Mouse (Mus musculus) adrenal gland, adult 18-20 months (tissue): ENCODE measurements around the gene Nelfb. TPM values are rescaled to one million over a fixed set of nuclear protein-coding genes. Genes with fewer than 3 reads are reported as not detected.

Experiments
- total RNA-seq, 2 experiments: library from RNA; stranded (reverse); gene quantifications; 1 replicate in 1 of 2; 2 replicates in 1 of 2; pipeline ENCODE4 v1.2.3; 2021

Gene Nelfb
- total RNA-seq, 2 experiments from 2014 or later = 48.8 to 49.5 TPM

Other genes with a start within 250 kb of the Nelfb start
- gene Dph7, start 249.1 kb downstream of the Nelfb start, total RNA-seq = 10 to 100 TPM in 1 of 2 experiments, 1 to 10 TPM in 1; 6.6 to 10.8 TPM
- gene Mrpl41, start 236.4 kb downstream of the Nelfb start, total RNA-seq = 10 to 100 TPM; 85.2 to 88.0 TPM
- gene Pnpla7, start 235.5 kb downstream of the Nelfb start, total RNA-seq = 10 to 100 TPM; 36.3 to 47.2 TPM
- 10 to 100 TPM; 43.4 to 55.4 TPM for gene Nsmf, start 157.1 kb downstream of the Nelfb start, total RNA-seq
- not detected for gene Entpd8, start 131.2 kb downstream of the Nelfb start, total RNA-seq
- gene Noxa1, start 116.3 kb downstream of the Nelfb start, total RNA-seq = not detected
- 1 to 10 TPM; 2.3 to 3.5 TPM for gene Nrarp, start 30.7 kb downstream of the Nelfb start, total RNA-seq
- gene Tor4a, start 14.6 kb downstream of the Nelfb start, total RNA-seq = 10 to 100 TPM; 11.6 to 19.5 TPM
- not detected for gene Stpg3, start 3.1 kb upstream of the Nelfb start, total RNA-seq
- gene Fam166a, start 7.3 kb upstream of the Nelfb start, total RNA-seq = not detected
- gene Tubb4b, start 13.2 kb upstream of the Nelfb start, total RNA-seq = 100 to 1,000 TPM; 284 to 287 TPM
- gene Slc34a3, start 22.9 kb upstream of the Nelfb start, total RNA-seq = not detected
- gene Rnf224, start 25.3 kb upstream of the Nelfb start, total RNA-seq = not detected
- 1 to 10 TPM; 7.9 to 8.3 TPM for gene Rnf208, start 30.8 kb upstream of the Nelfb start, total RNA-seq
- gene Cysrt1, start 31.0 kb upstream of the Nelfb start, total RNA-seq = not detected
- 1 to 10 TPM; 2.2 to 5.7 TPM for gene AL732309.1, start 35.4 kb upstream of the Nelfb start, total RNA-seq
- gene Tmem203, start 44.0 kb upstream of the Nelfb start, total RNA-seq = 10 to 100 TPM; 19.5 to 24.4 TPM
- 1 to 10 TPM; 8.2 to 9.4 TPM for gene Tprn, start 51.1 kb upstream of the Nelfb start, total RNA-seq
- gene Ssna1, start 60.9 kb upstream of the Nelfb start, total RNA-seq = 10 to 100 TPM; 37.2 to 40.1 TPM
- gene Anapc2, start 61.0 kb upstream of the Nelfb start, total RNA-seq = 10 to 100 TPM; 75.5 to 82.4 TPM
- gene Tmem210, start 76.7 kb upstream of the Nelfb start, total RNA-seq = not detected
- not detected for gene Lrrc26, start 78.4 kb upstream of the Nelfb start, total RNA-seq
- gene Grin1, start 107.7 kb upstream of the Nelfb start, total RNA-seq = 10 to 100 TPM; 10.0 to 10.5 TPM
- 10 to 100 TPM; 59.0 to 63.2 TPM for gene Man1b1, start 120.8 kb upstream of the Nelfb start, total RNA-seq
- gene Dpp7, start 144.9 kb upstream of the Nelfb start, total RNA-seq = 10 to 100 TPM; 32.3 to 42.0 TPM
- gene Uap1l1, start 154.2 kb upstream of the Nelfb start, total RNA-seq = 10 to 100 TPM; 18.8 to 20.9 TPM
- gene Sapcd2, start 160.8 kb upstream of the Nelfb start, total RNA-seq = not detected
- 1 to 10 TPM; 3.2 to 8.3 TPM for gene Entpd2, start 184.4 kb upstream of the Nelfb start, total RNA-seq
- gene Npdc1, start 187.9 kb upstream of the Nelfb start, total RNA-seq = 100 to 1,000 TPM; 125 to 161 TPM
- gene Fut7, start 211.8 kb upstream of the Nelfb start, total RNA-seq = under 1 TPM; 0.13 to 0.35 TPM
- 10 to 100 TPM; 36.9 to 48.5 TPM for gene Abca2, start 217.2 kb upstream of the Nelfb start, total RNA-seq
- 1 to 10 TPM in 1 of 2 experiments, under 1 TPM in 1; 0.53 to 1.1 TPM for gene Clic3, start 245.3 kb upstream of the Nelfb start, total RNA-seq
- 10 to 100 TPM; 38.6 to 54.5 TPM for gene Paxx, start 249.6 kb upstream of the Nelfb start, total RNA-seq